Mouse (Mus musculus) forebrain, embryonic 11.5 days (tissue): ENCODE results near the gene Safb2. TPM values are rescaled to one million over a fixed set of nuclear protein-coding genes. Genes with fewer than 3 reads are reported as not detected.

Experiments
- ATAC-seq: fragments of 200-750 bp; cut with Nextera tagmentation; replicated peaks from 2 replicates; pipeline ENCODE4 v1.8.0; 2017; ENCODE audit warnings: moderate TSS enrichment; ENCODE audit not compliant: low FRiP score
- DNase-seq: peaks from one replicate; pipeline ENCODE4 v3.0.0-alpha.2; 2017; ENCODE audit warnings: low spot score
- H3K27ac ChIP-seq: fragments of 300-500 bp; sonication (generic); 2 replicates; pipeline ENCODE4 v1.5.1; 2014; ENCODE audit warnings: low read depth, low read length
- H3K27me3 ChIP-seq: fragments of 300-500 bp; sonication (generic); 2 replicates; pipeline ENCODE4 v1.6.1; 2014; ENCODE audit warnings: mild to moderate bottlenecking, low read length, mixed read lengths; ENCODE audit not compliant: control insufficient read depth, insufficient read depth
- H3K36me3 ChIP-seq: fragments of 300-500 bp; sonication (generic); 2 replicates; pipeline ENCODE4 v1.6.1; 2014; ENCODE audit warnings: mild to moderate bottlenecking, low read length, moderate library complexity, mixed read lengths; ENCODE audit not compliant: control insufficient read depth, insufficient read depth
- H3K4me1 ChIP-seq: fragments of 300-500 bp; sonication (generic); replicated peaks from 2 replicates; pipeline ENCODE4 v1.6.1; 2014; ENCODE audit warnings: low read length, mixed read lengths; ENCODE audit not compliant: control insufficient read depth, insufficient read depth
- H3K4me2 ChIP-seq: fragments of 300-500 bp; sonication (generic); 2 replicates; pipeline ENCODE4 v1.6.1; 2014; ENCODE audit warnings: low read depth, mild to moderate bottlenecking, low read length, moderate library complexity, mixed read lengths; ENCODE audit not compliant: severe bottlenecking
- H3K4me3 ChIP-seq: fragments of 300-500 bp; sonication (generic); 2 replicates; pipeline ENCODE4 v1.5.1; 2014; ENCODE audit warnings: low read depth, low read length
- H3K9ac ChIP-seq: fragments of 300-500 bp; sonication (generic); 2 replicates; pipeline ENCODE4 v1.6.1; 2014; ENCODE audit warnings: low read length
- H3K9me3 ChIP-seq: fragments of 300-500 bp; sonication (generic); 2 replicates; pipeline ENCODE4 v1.6.1; 2016; ENCODE audit warnings: low read length, mixed read lengths; ENCODE audit not compliant: control insufficient read depth
- WGBS: fragments of 180-500 bp; shearing (Covaris S2); extraction: QIAGEN DNeasy Blood & Tissue Kit; methylation state at CpG from one replicate; pipeline ENCODE4 v1.1.7; 2014; 5-methylcytosine and 5-hydroxymethylcytosine counted together
- polyA plus RNA-seq: library from polyadenylated mRNA; unstranded; fragments of >200 nt; fragmentation: Nextera tagmentation; extraction: Ambion mirVana; gene quantifications from 2 replicates; pipeline ENCODE4 v1.2.1, GENCODE M21; 2014

Gene Safb2
- polyA plus RNA-seq, 1 experiment from 2014 or later, result 75.0 TPM

- WGBS, result 92% methylated on average over 9 of the region's 9 CpGs
- Histone ChIP-seq H3K27me3 (no peaks in the 10 kb centered on the region), H3K4me1 (peaks cover 5% of the 10 kb centered on the region; the same call in 1 of the 2 replicates), H3K27ac (no peak overlapping the region), H3K9me3 (no peaks in the 10 kb centered on the region), H3K4me3 (no peak overlapping the region), H3K9ac (no peak overlapping the region), H3K36me3 (peaks cover 48% of the 10 kb centered on the region), H3K4me2 (no peak overlapping the region)
- DNase-seq (no peak), ATAC-seq (no peak)
Measured at GRCm38 (mm10) chr17:56604070-56604380, 19.6 kb upstream of the Safb2 start.

GRCm38 (mm10) chr17:56603186-56604069, 19.0 kb upstream of the Safb2 start:
- Histone ChIP-seq H3K9ac (no peak overlapping the region), H3K4me3 (no peak overlapping the region), H3K27me3 (no peaks in the 10 kb centered on the region), H3K36me3 (peaks cover 48% of the 10 kb centered on the region), H3K27ac (no peak overlapping the region), H3K9me3 (no peaks in the 10 kb centered on the region), H3K4me1 (peaks cover 2% of the 10 kb centered on the region; the same call in 1 of the 2 replicates), H3K4me2 (no peak overlapping the region)
- no peak for ATAC-seq
- WGBS, result 96% methylated on average over 28 of the region's 28 CpGs
- no peak for DNase-seq

GRCm38 (mm10) chr17:56593527-56594271, 9.3 kb upstream of the Safb2 start:
- 94% methylated on average over 8 of the region's 8 CpGs for WGBS
- ATAC-seq (no peak), DNase-seq (no peak)
- Histone ChIP-seq H3K27ac (no peak overlapping the region), H3K4me1 (0 out of 2 replicates have a peak, but pooled peaks cover 2% of the 10 kb centered on the region), H3K9me3 (no peaks in the 10 kb centered on the region), H3K27me3 (no peaks in the 10 kb centered on the region), H3K4me3 (no peak overlapping the region), H3K36me3 (peaks cover 22% of the 10 kb centered on the region), H3K9ac (no peak overlapping the region), H3K4me2 (no peak overlapping the region)

- peaks cover 23% of the 10 kb centered on the region for H3K36me3 ChIP-seq
- H3K9me3 ChIP-seq, result no peaks in the 10 kb centered on the region
- H3K4me1 ChIP-seq, result 0 out of 2 replicates have a peak, but pooled peaks cover 5% of the 10 kb centered on the region
- ATAC-seq, result no peak
- DNase-seq, result no peak
- no peak overlapping the region for H3K9ac ChIP-seq
- no peak overlapping the region for H3K27ac ChIP-seq
- no peak overlapping the region for H3K4me2 ChIP-seq
- no peak overlapping the region for H3K4me3 ChIP-seq
- no peaks in the 10 kb centered on the region for H3K27me3 ChIP-seq
Measured at GRCm38 (mm10) chr17:56592553-56592952, 8.2 kb upstream of the Safb2 start.

GRCm38 (mm10) chr17:56588921-56589320, 4.5 kb upstream of the Safb2 start:
- Histone ChIP-seq H3K4me3 (no peak overlapping the region), H3K9me3 (no peaks in the 10 kb centered on the region), H3K27me3 (no peaks in the 10 kb centered on the region), H3K4me1 (peaks cover 16% of the 10 kb centered on the region), H3K9ac (no peak overlapping the region), H3K4me2 (no peak overlapping the region), H3K36me3 (peaks cover 20% of the 10 kb centered on the region), H3K27ac (no peak overlapping the region)
- DNase-seq (no peak), ATAC-seq (no peak)
- 97% methylated on average over 4 of the region's 4 CpGs for WGBS

- Histone ChIP-seq H3K4me2 (no peak overlapping the region), H3K4me3 (no peak overlapping the region), H3K4me1 (peaks cover 22% of the 10 kb centered on the region), H3K9ac (no peak overlapping the region), H3K27me3 (no peaks in the 10 kb centered on the region), H3K36me3 (peaks cover 14% of the 10 kb centered on the region), H3K27ac (no peak overlapping the region), H3K9me3 (no peaks in the 10 kb centered on the region)
- DNase-seq, result no peak
- no peak for ATAC-seq
- 68% methylated on average over 1 of the region's 1 CpGs for WGBS
Measured at GRCm38 (mm10) chr17:56587773-56588172, 3.4 kb upstream of the Safb2 start.

- Histone ChIP-seq H3K27me3 (no peaks in the 10 kb centered on the region), H3K36me3 (peaks cover 24% of the 10 kb centered on the region), H3K4me1 (peaks cover 28% of the 10 kb centered on the region), H3K9me3 (no peaks in the 10 kb centered on the region), H3K4me2 (peak overlapping the region; percentile 81), H3K9ac (peak overlapping the region; percentile 85), H3K27ac (peak overlapping the region; percentile 85), H3K4me3 (peak overlapping the region; percentile 93)
- ATAC-seq, result peak; percentile 9
- peak; percentile 83 for DNase-seq
- WGBS, result 1% methylated on average over 61 of the region's 61 CpGs
Measured at GRCm38 (mm10) chr17:56585171-56585821, 911 bp upstream of the Safb2 start.

GRCm38 (mm10) chr17:56583611-56584256, 651 bp downstream of the Safb2 start:
- no peaks in the 10 kb centered on the region for H3K9me3 ChIP-seq
- no peaks in the 10 kb centered on the region for H3K27me3 ChIP-seq
- H3K9ac ChIP-seq, result peak overlapping the region; percentile 88
- ATAC-seq, result no peak
- no peak for DNase-seq
- peaks cover 25% of the 10 kb centered on the region for H3K4me1 ChIP-seq
- 5% methylated on average over 33 of the region's 33 CpGs for WGBS
- peaks cover 23% of the 10 kb centered on the region for H3K36me3 ChIP-seq
- peak overlapping the region; percentile 91 for H3K4me2 ChIP-seq
- peak overlapping the region; percentile 93 for H3K4me3 ChIP-seq
- H3K27ac ChIP-seq, result peak overlapping the region; percentile 88
